Mouse (Mus musculus) small intestine, adult 2 months (tissue): Measurements from ENCODE around the gene Cenpx.

Experiments used
- CTCF ChIP-seq: fragments of 200-500 bp; IDR thresholded peaks from 2 replicates; pipeline ENCODE4 v1.5.1; 2012; ENCODE audit warnings: low read depth, mild to moderate bottlenecking, control low read depth, inconsistent platforms, low read length, moderate library complexity, mixed read lengths; ENCODE audit not compliant: insufficient replicate concordance, insufficient read length; ENCODE audit errors: extremely low read depth
- POLR2A ChIP-seq: fragments of 200-500 bp; IDR thresholded peaks from 2 replicates; pipeline ENCODE4 v1.6.1; 2012; ENCODE audit warnings: low read depth, mild to moderate bottlenecking, control low read depth, inconsistent platforms, low read length, moderate library complexity

- TF ChIP-seq CTCF: no peak
- no peak for TF ChIP-seq POLR2A
Observed at GRCm38 (mm10) chr11:120727564-120727963, 14.0 kb upstream of the Cenpx start.
